Mouse (Mus musculus) cerebellum, postnatal 25 days (tissue): ENCODE data around the gene Fkbp10.

Experiments
- DNase-seq, 2 experiments: peaks; one replicate each; pipeline ENCODE4 v3.0.0; 2021; ENCODE audit warnings: mixed read lengths in 2 of 2

The Fkbp10 gene

DNA sequence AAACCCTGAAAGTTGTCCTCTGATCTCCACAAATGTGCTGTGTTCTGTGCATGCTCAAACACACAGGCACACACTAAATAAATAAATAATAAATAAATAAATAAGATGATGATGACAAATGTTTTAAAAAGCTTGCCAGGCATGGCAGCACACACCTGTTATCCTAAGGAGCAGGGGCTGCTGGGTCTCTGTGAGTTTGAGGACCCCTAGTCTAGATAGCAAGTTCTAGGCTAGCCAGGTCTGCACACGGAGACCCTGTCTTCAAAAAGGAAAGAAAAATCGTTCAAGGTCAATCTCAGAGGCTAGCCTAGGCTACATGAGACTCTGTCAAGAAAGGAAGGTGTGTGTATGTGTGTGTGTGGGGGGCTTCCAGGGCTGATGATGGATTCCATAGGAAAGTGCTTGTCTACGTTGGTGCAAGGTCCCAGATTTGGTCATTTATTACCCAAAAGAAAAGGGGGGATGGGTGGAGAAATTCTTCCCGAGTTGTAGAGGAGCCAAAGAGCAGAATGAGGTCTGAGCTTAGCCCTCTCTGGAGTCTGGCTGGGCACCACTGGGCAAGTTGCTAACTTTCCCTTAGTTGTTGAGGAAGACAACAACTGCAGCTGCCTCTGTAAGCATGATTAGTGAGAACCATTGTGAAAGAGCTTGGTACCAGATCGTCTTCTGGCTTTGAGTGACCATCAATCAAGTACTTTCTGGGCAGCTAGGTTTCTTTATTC lies 21.0 kb upstream of the Fkbp10 start:
- no peak for DNase-seq

DNA sequence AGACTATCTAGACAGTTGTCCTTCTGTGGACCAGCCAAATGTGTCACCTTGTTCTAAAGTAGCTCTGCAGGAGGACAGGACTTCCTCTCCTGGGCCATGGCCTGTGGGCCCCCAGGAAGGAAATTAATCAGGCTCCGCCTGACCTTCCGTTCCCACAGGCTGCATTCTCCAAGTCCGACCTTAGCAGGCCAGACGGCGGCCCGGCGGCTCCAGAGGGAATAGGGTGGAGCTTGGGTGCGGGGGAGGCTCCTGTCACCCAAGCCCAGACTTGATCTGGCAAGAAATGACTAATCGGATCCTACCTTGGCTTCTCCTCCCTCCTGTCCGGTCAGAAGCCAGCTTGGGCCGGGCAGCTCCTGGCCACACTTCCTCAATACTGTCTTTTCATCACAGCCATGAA lies 20.3 kb upstream of the Fkbp10 start:
- peak; percentile 86 to 87 for DNase-seq

DNA sequence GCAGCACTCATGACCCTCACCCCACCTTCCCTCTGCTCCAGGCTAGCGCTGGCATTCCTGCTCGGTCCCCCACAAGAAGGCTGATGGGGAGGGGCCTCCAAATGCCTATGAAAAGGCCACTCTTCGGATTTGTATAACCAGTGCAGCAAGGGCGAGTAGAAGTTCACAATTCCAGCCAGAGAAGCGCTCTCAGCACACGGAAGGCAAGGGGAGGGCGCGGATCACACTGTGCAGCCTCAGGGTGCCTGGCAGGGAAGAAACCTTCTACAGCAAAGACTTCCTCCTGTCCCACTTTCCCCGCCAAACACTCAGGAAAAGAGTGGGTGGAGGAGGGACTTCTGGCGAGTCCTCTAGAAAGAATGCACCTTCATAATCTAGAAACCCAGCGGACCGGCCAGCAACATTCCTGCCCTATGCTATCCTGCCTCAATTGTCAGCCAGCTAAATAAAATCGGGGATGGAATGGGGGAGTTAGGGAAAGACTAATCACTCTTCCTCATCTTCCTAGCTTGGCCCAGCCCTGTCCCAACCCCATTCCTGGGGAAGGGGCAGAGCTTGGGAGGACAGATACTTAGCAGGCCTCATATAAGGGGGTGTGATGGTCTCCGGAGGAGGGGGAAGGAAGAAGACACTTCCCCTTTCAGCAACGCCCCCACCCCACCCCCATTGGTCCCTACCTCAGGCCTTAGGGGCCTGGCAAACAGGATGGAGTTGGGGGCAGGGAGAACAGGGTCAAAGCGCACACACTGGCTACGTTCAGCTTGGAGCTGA lies 19.5 kb upstream of the Fkbp10 start:
- DNase-seq = peak; percentile 81 to 82

DNA sequence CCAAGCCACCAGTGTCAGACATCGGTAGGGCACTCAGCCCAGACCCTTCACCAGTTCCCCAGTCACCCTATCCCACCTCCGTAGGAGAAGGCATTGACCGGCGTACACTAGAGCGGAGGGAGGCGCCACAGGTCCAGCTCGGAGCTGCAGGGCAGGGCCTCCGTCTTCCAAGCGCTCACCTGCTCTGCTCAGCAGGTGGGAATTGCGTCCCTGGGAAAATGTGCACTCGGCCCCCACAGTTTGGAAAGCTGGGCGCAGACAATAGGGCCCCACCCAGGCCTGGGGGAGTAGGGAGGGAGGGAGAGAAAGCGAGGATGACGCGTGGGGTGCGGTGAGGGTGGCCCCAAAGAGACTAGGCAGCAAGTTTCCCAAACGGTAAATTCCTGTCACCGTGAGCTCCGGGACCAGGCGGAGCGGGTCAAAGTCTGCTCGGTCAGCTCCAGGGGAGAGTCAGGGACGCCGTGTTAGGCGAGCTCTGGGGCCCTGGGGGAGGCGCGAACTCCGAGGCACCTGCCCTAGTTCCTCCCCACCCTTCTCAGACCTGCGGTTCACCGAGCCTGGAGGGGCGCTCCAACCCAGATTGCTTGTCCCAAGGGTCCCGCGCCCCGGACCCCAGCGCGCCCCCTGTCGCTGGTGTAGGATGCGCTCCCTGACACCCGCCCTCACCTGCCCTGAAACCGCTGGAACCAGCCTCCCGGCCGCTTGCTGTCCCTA lies 18.5 kb upstream of the Fkbp10 start:
- DNase-seq = peak; percentile 81 to 82

DNA sequence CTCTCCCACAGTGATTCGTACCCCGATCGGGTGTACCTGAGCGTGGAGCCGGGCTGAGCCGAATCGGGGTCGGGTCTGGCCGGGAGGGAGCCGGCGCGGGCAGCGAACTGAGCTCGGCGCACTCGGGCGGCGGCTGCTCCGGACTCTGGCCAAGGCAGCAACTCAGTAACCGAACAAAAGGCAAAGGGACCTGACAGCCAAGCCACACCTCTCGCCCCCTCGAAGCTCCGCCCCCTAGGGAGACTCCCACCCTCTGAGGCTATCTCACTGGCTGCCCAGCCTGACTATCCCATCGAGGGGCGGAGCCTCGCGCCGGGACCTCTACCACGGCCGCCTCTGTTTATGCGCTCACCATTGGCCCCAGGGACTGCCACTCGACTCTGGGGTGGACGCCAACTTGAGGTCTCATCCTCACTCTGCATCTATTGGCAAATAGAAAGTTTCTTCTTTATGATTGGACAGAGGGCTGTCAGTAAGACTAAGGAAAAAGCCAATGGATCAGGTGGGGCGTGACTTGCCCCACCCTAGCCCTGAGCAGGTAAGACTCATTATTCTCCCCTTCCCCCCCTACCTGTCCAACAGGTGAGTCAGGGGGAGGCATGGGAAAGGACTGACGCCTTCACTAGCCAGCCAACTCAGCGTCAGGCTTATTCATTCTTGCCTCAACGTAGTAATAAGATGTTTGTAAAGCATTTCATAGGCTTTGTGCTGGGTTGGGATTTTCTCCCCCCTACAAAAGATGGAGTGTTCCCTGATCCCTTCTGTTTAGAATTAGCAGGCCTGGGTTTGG lies 17.7 kb upstream of the Fkbp10 start, which contains the start of gene Jup:
Gene Jup, minus strand, starts transcription at position 164 of the 790 bp plus-strand sequence.
- DNase-seq = peak; percentile 100

DNA sequence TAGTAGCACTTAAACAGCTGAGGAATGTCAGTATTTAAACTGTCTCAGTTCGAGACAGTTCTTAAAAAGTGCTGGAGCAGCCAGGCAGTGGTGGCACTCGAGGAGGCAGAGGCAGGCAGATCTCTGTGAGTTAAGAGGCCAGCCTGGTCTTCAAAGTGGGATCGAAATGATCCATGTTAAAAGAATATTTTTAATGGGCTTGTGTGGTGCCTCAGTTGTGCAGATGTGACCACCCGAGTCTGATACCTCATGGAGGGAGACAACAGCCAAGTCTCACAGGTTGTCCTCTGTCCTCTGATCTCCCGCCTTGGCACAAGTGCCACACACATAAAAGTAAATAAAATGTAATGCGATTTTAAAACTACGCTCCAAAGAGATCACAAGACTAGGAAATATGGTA lies 17.0 kb upstream of the Fkbp10 start:
- no peak for DNase-seq

DNA sequence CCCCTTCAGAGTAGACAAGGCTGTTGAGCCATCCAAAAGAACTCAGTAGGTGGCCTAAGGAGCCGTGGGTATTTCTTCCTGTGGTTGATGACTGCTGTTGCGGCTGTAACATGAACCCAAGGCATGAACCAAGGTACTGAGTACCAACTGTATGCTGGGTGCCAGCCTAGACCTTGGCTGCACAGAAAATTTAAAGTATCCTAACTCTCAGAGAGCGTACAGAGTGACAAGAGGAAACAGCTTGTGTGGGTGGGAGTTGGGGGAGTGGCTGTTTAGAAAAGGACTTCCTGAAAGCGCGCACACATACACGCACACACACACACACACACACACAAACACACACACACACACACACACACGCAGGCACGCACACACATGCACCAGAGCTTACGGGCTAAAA lies 16.2 kb upstream of the Fkbp10 start:
- no peak for DNase-seq

DNA sequence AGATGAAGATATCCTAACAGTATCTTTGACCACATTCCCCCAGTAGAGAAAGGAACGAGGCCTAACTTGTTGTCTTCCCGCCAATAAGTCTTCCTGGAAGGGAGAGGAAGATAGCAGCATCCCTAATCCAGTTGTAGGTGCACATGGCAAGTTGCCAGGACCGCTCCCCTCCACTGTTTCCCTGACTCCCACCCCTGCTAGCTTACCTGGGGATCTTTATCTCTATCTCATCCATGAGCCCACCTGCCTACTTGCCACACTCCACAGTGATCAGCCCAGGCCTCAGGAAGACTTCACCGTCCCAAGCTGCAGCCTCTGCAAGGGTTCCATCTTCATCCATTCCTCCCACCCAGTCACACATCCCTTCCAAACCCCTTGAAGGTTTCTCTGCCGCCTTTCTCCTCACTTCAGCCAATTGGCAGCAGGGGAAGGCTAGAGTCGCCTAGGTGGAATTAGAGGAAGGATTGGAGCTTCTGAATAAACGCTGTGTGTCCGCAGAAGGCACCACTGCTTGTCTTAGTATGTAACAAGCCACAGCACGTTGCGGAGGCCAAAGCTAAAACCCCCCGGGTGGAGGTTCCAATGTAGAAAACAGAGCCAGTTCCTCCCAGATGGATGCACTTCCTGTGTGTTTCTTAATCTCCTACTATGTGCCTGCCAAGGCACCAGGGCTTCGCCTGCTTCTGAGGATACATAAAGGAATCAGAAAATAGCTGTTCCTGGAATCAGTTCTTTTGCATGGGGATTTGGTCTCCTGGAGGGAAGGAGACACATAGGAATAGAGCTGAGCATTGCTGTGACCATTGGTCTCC lies 15.6 kb upstream of the Fkbp10 start:
- DNase-seq = no peak

DNA sequence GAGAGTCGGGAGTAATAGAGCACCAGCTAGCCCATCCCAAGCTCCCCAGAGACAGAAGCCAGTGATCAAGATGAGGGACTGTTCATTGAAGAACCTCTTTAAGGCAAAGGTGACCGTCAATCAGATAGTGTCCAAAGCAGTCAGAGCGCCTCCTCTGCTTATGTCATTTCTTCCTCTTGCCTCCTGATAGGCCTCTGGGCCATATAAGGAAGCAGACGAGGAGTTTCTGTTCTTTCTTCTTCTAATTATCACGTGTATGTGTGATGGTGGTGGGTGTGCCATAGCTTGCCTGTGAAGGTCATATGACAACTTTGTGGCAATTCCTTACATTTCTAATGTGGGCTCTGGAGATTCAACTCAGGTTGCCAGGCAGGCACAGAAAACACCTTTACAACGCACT lies 14.7 kb upstream of the Fkbp10 start:
- DNase-seq = no peak

DNA sequence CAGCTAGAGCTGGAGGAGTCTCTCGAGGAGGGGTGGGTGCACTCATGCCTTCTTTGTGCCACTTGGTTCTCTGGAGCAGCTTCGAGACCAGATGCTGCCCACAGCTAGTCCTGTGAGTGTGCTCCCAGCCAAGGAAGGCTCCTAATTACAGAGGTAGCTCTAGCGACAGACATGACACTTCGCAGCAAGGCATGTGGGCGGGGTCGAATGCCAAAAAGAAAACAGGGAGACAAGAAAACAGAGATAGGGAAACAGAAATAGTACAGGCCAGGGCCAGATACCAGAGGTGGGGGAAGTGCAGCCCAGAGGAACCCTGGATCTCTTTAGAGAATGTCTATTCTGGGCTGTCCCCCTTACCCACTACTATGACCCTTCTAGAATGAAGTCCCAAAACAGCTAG lies 13.3 kb upstream of the Fkbp10 start:
- DNase-seq = no peak

DNA sequence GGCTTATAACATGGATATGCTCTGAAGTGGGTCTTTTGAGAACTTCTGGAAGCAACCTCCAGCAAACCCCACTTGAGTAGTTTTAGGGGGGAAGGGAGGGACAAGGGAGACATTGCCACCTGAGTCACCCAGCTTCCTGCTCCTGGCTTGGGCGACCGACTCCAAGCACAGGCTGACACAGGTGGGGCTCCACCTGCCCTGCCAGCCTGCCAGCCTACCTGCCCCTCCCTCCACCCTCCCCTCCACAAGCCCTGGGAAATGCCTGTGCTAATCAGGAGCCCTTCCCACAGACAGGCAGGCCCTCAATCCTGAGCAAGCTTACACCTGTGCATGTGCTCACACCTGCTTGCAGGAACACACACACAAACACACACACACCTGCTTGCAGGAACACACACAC lies 12.8 kb upstream of the Fkbp10 start:
- DNase-seq = no peak

DNA sequence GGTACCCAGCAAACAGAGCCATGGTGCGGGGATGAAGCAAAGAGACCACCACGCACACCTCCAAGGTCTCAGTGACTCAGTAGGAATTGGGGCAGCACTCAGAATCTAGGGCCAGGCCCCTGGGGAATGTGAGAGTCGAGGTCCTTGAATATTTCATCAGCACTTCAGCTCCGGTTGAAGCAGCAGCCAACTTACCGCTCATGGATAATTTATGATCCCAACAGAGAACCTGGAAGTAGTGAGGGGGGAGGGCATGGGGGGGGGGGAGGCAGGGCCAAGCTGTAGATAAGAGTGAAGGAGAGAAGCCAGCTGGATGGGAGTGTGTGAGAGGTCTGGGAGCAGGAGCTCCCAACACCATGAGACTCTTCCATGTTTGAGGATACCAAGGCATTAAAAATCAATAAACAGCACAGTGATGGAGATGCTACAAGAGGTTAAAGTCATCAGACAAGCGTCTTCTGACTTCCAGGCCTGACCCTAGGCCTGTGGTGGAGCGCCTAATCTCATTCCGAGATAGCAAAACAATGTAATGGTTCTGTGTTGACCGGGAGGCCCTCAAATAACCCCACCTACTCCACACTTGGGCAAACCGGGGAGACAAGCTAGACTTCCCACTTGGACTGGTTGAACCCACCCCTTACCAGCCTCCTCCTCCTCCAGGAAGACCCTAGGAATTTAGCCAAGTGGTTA lies 11.9 kb upstream of the Fkbp10 start:
- DNase-seq = no peak

DNA sequence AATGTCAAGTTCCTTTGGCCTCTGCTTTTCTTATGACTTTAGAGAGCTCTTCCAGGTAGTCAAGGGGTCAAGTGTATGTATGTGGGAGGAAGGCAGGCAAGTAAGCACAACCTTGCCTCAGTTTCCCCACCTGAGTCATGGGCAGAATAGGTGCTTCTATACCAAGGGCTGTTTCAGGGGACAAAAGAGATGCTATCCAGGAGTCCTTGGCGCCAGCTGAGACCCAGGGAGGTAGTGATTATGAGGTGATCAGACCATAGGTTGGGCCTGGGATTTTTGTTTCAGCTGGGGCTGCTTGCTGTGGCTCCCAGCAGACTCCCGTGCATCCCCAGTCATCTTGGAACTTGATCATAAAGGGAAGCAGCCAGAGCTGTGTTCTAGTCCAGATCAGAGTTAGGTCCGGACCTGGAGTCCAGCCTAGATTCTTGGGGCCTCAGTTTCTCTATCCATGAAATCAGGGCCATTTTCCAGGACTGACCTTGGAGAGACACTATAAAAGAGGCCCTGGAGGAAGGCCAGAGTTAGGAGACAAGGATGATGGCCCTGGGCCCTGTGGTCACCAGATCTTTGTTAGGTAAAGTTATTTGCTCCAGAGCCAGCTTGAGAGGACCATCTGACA lies 10.9 kb upstream of the Fkbp10 start:
- no peak for DNase-seq

DNA sequence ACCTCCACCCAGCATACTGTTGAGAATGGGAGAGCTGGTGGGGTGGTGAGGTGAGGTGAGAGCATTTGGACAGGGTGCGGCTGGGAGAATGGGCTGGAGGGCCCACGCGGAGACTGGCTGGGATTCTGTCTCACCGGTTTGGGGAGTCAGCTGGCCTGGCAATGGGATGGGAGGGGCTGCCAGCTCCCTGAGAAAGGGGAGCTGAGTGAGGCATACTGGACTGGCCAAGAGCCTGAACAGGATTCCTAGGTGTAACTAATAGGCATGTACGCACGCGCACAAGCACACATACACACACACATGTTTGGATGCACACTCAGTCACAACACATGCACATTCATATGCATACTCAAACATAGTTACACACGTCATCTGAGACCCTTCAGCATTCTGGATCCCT lies 9.2 kb upstream of the Fkbp10 start:
- DNase-seq = peak; percentile 63 to 71

DNA sequence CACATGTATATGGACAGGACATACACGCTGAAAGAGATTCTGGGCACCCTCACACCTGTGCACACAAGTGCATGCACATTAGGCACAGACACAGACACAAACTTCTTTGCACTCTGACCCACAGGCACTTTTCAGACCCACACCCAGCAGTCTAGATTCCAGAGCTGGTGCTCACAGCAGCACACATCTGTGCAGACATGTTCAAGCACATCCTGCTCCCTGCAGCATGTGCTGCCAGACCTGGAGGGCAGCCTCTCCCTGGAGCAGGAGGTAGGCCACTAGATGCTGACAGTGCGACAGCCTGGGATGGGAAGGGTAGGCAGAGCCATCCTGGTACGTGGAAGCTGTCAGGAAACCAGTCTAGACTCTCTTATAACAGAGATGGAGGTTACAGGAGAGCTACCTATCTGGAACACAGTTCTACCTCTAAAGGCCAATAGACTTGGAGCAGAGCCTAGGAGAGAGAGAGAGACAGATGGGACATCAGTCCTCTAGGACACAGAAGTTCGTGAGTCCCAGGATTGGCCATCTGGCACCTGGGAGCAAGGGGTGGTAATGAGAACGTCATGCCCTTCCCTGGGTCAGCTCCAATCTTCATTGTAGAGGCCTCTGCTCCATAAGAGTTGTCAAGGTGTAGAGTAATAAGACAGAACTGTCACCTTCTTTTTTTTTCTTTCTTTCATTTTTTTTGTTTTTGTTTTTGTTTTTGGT lies 8.3 kb upstream of the Fkbp10 start:
- peak; percentile 85 to 90 for DNase-seq

DNA sequence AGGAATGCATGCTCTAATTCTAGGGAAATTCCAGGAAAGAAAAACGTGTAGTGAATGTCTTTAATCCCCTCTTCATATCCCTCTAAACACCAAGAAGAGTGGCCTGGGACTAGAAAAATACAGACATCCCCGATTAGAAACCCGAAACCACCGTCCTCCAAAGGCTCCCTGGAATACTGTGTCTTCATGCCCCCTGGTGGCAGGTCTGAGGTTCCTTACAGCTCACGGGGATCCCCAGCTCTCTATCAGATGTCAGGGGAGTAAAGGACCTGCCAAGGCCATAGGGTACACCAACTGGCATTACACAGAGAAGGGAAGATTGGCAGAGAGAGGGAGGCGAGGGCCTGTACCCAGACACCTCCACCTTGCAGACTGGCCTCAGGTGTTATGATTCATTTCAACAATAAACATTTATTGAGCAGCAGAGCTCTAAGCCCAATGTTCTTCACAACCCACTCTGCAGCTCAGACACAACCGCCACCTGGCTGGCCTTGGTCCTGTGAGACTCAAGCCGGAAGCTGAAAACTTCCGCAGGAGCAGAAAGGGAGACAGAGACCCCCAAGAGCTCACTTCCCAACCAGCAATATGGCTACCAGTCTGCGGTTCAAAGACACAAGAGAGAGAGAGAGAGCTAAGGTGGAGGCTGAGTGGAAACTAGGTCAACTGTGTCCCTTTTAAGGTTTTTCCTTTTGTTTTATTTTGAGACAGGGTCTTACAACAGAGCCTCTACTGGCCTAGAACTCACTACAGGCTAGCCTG lies 7.2 kb upstream of the Fkbp10 start:
- DNase-seq = peak; percentile 79 to 86

DNA sequence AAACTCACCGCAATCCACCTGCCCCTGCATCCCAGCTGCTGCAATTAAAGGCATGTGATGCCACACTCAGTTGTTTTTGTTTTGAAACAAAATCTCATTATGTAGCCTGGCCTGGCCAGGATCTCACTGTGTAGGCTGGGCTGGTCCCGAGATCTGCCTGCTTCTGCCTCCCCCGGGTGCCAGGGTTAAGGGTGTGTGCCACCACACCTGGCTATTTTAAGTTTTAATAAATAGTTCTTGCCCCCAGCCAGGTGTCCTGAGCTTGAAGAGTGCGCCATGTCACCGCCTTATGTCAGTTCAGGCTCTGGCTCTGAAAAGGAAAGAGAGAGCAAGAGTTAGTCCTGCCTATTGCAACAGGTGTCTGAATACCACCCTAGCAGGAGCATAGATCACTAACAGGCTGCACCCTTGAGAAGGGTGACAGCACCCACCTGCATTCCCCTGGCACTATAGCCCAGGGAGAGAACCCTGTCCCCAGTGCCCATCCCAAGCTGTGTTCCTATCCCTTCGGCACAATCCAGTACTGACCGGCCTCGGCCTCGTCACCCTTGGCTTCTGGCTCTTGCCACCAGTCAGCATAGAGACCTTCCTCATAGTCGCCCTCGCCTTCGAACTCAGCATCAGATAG lies 6.5 kb upstream of the Fkbp10 start:
- DNase-seq = peak in 1 of 2 experiments; percentile 27

DNA sequence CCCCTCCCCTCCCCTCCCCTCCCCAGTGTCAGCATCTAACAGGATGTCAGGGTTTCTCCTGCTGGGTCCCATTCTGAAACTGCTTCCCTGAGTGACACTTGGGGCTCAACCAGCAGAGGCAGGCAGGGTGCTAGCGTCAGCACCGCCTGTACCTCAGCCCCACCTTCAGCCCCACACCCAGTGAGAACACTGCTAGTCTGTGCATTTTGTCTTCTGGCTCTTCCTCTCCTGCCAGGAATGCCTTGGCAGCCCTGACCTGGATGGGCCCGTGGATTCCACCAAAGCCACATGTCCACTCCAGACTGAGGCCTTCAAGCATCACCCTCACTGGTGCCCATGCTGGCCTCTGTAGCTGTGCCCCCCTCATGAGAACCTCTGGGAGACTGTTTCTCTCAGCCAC lies 5.8 kb upstream of the Fkbp10 start:
- DNase-seq = peak; percentile 50 to 57

DNA sequence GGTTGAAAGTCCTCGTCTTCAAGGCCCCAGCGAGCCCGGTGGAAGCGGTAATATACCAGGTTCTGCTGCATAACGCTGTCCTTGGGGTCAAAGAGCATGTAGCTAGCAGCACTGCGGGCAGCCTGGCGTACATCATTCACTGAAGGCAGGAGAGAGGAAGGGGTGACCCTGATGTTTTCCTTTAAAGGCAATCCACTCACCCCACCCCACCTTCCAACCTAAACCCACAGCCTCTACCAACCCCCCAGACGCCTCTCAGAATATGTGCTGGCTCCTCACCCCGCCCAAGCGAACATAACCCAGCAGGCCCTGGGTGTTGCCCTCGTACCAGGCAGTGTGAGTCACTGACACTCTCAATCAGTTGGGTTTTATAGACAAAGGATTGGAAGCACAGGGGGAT lies 3.8 kb upstream of the Fkbp10 start:
- DNase-seq = no peak
